Mouse (Mus musculus) forebrain, embryonic 14.5 days (tissue): Measurements from ENCODE around the gene Cfl1. TPM values are rescaled to one million over a fixed set of nuclear protein-coding genes. Genes with fewer than 3 reads are reported as not detected.
A peak's percentile ranks its signal among the peaks of the same experiment; 100 is the strongest.

Source experiments
- ATAC-seq: fragments of 200-750 bp; cut with Nextera tagmentation; 2 replicates; pipeline ENCODE4 v1.8.0; 2017; ENCODE audit warnings: mild to moderate bottlenecking, moderate library complexity
- DNase-seq: peaks from one replicate; pipeline ENCODE4 v3.0.0-alpha.2; 2015; ENCODE audit warnings: low spot score
- H3K27ac ChIP-seq: fragments of 300-500 bp; sonication (generic); 2 replicates; pipeline ENCODE4 v1.5.1; 2014; ENCODE audit warnings: low read depth, mild to moderate bottlenecking, control low read depth, low read length, moderate library complexity
- H3K27me3 ChIP-seq: fragments of 300-500 bp; sonication (generic); replicated peaks from 2 replicates; pipeline ENCODE4 v1.6.1; 2014; ENCODE audit warnings: low read length, control low read depth, mixed read lengths; ENCODE audit not compliant: control insufficient read depth, insufficient read depth
- H3K36me3 ChIP-seq: fragments of 300-500 bp; sonication (generic); 2 replicates; pipeline ENCODE4 v1.6.1; 2014; ENCODE audit warnings: low read length, control low read depth; ENCODE audit not compliant: control insufficient read depth, insufficient read depth
- H3K4me1 ChIP-seq: fragments of 300-500 bp; sonication (generic); 2 replicates; pipeline ENCODE4 v1.6.1; 2014; ENCODE audit warnings: antibody characterized with exemption, low read length, control low read depth; ENCODE audit not compliant: control insufficient read depth, insufficient read depth
- H3K4me2 ChIP-seq: fragments of 300-500 bp; sonication (generic); 2 replicates; pipeline ENCODE4 v1.6.1; 2014; ENCODE audit warnings: mild to moderate bottlenecking, control low read depth, low read length
- H3K4me3 ChIP-seq: fragments of 300-500 bp; sonication (generic); 2 replicates; pipeline ENCODE4 v1.5.1; 2014; ENCODE audit warnings: low read depth, low read length, control low read depth
- H3K9ac ChIP-seq: fragments of 300-500 bp; sonication (generic); 2 replicates; pipeline ENCODE4 v1.6.1; 2014; ENCODE audit warnings: mild to moderate bottlenecking, low read length, control low read depth, moderate library complexity
- H3K9me3 ChIP-seq: fragments of 300-500 bp; sonication (generic); replicated peaks from 2 replicates; pipeline ENCODE4 v1.6.1; 2016; ENCODE audit warnings: low read length, control low read depth, mixed read lengths; ENCODE audit not compliant: control insufficient read depth
- WGBS: fragments of 180-500 bp; shearing (Covaris S2); extraction: QIAGEN DNeasy Blood & Tissue Kit; methylation state at CpG from one replicate; pipeline ENCODE4 v1.1.7; 2014; 5-methylcytosine and 5-hydroxymethylcytosine counted together
- polyA plus RNA-seq: library from polyadenylated mRNA; unstranded; fragments of >200 nt; fragmentation: Nextera tagmentation; extraction: Ambion mirVana; gene quantifications from 2 replicates; pipeline ENCODE4 v1.2.1, GENCODE M21; 2014

The Cfl1 gene
- 4,491 and 4,757 TPM in 2 replicates for polyA plus RNA-seq

- WGBS = under 1% methylated on average over 45 of the region's 62 CpGs
- peak within 1 kb of the TSS; percentile 99 for H3K27ac ChIP-seq
- peak; percentile 98 for DNase-seq
- peak within 1 kb of the TSS; percentile 80 for H3K4me2 ChIP-seq
- H3K4me3 ChIP-seq = peak within 1 kb of the TSS; percentile 100
- peaks cover 14% of the 10 kb centered on the region for H3K4me1 ChIP-seq
- peak within 1 kb of the TSS; percentile 96 for H3K9ac ChIP-seq
- ATAC-seq = peak; percentile 80
- H3K36me3 ChIP-seq = peaks cover 44% of the 10 kb centered on the region
- H3K9me3 ChIP-seq = no peaks in the 10 kb centered on the region
- H3K27me3 ChIP-seq = no peaks in the 10 kb centered on the region
These were observed at the start of gene Cfl1 for GRCm38 (mm10) chr19:5490313-5490897. TSS of gene Cfl1 (plus strand) at chr19:5490455.

DNA sequence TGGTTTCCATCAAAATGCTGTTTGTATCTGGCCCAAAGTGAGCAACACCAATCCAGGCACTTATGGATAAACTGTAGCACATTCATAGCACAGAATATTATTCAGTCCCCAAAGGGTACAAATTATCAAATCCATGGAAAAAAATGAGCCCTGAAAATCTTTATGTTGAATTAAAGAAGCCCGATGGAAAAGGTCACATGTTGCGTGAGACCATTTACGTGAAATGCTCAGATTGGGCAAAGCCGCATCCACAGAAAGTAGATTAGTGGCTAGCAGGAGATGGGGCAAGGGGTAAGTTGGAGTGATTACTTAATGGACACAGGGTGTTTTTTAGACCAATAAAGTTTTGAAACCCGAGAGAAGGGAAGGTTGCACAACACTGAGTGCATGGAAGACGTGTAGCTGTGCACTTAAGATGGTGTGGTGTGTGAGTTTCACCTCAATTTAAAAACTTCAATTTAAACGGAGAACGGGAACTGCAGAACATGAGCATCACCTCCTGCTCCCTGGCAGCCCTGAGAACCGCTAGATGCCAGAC, 45.8 kb upstream of the Cfl1 start:
- H3K4me3 ChIP-seq = no peak overlapping the region
- DNase-seq (no peak), ATAC-seq (no peak)
- H3K27ac ChIP-seq = no peak overlapping the region
- H3K27me3 ChIP-seq = peaks cover 34% of the 10 kb centered on the region
- no peaks in the 10 kb centered on the region for H3K36me3 ChIP-seq
- 64% methylated on average over 9 of the region's 9 CpGs for WGBS
- H3K4me1 ChIP-seq = peaks cover 2% of the 10 kb centered on the region; the same call in 1 of the 2 replicates
- no peak overlapping the region for H3K4me2 ChIP-seq
- H3K9ac ChIP-seq = no peak overlapping the region
- H3K9me3 ChIP-seq = no peaks in the 10 kb centered on the region

DNA sequence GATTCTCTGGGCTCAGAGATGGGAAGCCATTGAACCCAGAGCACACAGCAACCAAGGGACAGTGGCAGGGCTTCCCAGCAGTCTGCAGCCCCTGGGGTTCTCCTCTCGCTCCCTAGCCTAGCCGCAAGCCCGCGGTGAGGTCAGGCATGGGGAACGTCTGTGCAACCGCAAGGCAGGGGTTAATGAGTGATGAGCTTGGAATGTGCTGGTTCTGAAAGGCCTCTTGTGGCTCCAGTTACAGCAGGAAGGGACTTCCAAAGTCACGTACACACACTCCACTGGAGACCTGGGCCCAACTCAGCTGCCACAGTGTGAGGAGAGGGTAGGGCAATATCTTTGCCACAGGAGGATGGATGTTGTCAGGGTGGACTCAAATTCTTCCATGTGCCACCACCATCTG, 45.3 kb upstream of the Cfl1 start:
- Histone ChIP-seq H3K36me3 (no peaks in the 10 kb centered on the region), H3K9me3 (no peaks in the 10 kb centered on the region), H3K4me2 (no peak overlapping the region), H3K27me3 (peaks cover 34% of the 10 kb centered on the region), H3K27ac (no peak overlapping the region), H3K9ac (no peak overlapping the region), H3K4me1 (peaks cover 2% of the 10 kb centered on the region; the same call in 1 of the 2 replicates), H3K4me3 (no peak overlapping the region)
- ATAC-seq (no peak), DNase-seq (no peak)
- WGBS = 45% methylated on average over 7 of the region's 7 CpGs

- no peak overlapping the region for H3K9ac ChIP-seq
- ATAC-seq = no peak
- no peak overlapping the region for H3K27ac ChIP-seq
- no peaks in the 10 kb centered on the region for H3K9me3 ChIP-seq
- H3K4me2 ChIP-seq = no peak overlapping the region
- H3K36me3 ChIP-seq = no peaks in the 10 kb centered on the region
- H3K27me3 ChIP-seq = peaks cover 34% of the 10 kb centered on the region
- 86% methylated on average over 5 of the region's 5 CpGs for WGBS
- DNase-seq = no peak
- H3K4me3 ChIP-seq = no peak overlapping the region
- peaks cover 2% of the 10 kb centered on the region; the same call in 1 of the 2 replicates for H3K4me1 ChIP-seq
These were observed 44.5 kb upstream of the Cfl1 start for GRCm38 (mm10) chr19:5445747-5446146.

DNA sequence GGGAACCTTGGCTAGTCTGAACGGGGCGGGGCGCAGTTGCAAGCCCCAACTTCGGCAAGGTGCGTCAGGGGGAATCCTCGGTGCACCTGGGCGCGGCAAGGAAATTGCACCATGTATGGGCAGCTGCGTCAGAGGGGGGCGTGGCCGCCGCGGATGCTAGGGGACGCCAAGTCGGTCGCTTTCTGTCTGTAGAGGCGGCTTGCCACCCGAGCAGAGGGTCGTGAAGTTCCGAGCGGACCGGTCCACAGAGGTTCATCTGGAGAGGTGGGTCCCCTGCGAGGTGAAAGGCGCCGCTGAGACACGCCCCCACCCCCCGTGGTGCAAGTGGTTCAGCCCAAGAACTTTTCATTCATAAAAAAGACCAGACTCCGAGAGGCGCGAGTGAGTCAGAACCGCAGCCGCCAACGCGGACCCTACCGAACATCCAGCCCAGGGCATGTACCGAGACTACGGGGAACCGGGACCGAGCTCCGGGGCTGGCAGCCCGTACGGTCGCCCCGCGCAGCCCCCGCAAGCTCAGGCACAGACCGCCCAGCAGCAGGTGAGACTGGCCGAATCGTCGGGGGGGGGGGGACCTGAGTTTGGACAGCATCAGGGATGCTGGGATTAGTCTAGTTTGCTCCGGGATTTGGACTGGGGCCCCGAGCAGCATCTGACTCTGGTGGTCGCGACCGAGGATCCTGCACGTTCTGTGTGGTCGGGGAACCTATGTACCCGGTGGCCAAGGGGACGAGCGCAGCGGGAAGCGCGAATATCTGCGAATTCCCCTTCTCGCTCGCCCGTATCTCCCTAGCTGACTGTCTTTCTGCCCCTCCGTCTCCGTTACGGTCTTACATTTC, 42.5 kb upstream of the Cfl1 start, which contains the start of gene Fosl1:
Fosl1 (plus strand) TSS at position 33 of the 839 bp plus-strand sequence.
- no peaks in the 10 kb centered on the region for H3K9me3 ChIP-seq
- H3K9ac ChIP-seq = peak within 1 kb of the TSS; percentile 58
- peak within 1 kb of the TSS; percentile 94 for H3K4me2 ChIP-seq
- peak; percentile 67 for DNase-seq
- peaks cover 2% of the 10 kb centered on the region; the same call in 1 of the 2 replicates for H3K4me1 ChIP-seq
- H3K36me3 ChIP-seq = no peaks in the 10 kb centered on the region
- H3K27ac ChIP-seq = no peak within 1 kb of the TSS
- H3K4me3 ChIP-seq = peak within 1 kb of the TSS; percentile 48
- peaks cover 34% of the 10 kb centered on the region for H3K27me3 ChIP-seq
- ATAC-seq = peak; percentile 75
- WGBS = under 1% methylated on average over 70 of the region's 70 CpGs

- H3K4me2 ChIP-seq = peak overlapping the region; percentile 94
- no peaks in the 10 kb centered on the region for H3K9me3 ChIP-seq
- H3K4me1 ChIP-seq = peaks cover 2% of the 10 kb centered on the region; the same call in 1 of the 2 replicates
- peak overlapping the region; percentile 48; the same call in 1 of the 2 replicates for H3K4me3 ChIP-seq
- no peak overlapping the region for H3K27ac ChIP-seq
- peak overlapping the region; percentile 58; the same call in 1 of the 2 replicates for H3K9ac ChIP-seq
- ATAC-seq (no peak), DNase-seq (no peak)
- no peaks in the 10 kb centered on the region for H3K36me3 ChIP-seq
- WGBS = 6% methylated on average over 36 of the region's 36 CpGs
- H3K27me3 ChIP-seq = peaks cover 34% of the 10 kb centered on the region
These were observed 41.7 kb upstream of the Cfl1 start for GRCm38 (mm10) chr19:5448354-5449150.

- DNase-seq = no peak
- Histone ChIP-seq H3K9me3 (no peaks in the 10 kb centered on the region), H3K27me3 (peaks cover 34% of the 10 kb centered on the region), H3K27ac (no peak overlapping the region), H3K9ac (no peak overlapping the region), H3K4me1 (peaks cover 2% of the 10 kb centered on the region; the same call in 1 of the 2 replicates), H3K36me3 (peaks cover 3% of the 10 kb centered on the region; the same call in 1 of the 2 replicates), H3K4me3 (no peak overlapping the region), H3K4me2 (no peak overlapping the region)
- no peak for ATAC-seq
- WGBS = 87% methylated on average over 3 of the region's 3 CpGs
These were observed 40.6 kb upstream of the Cfl1 start for GRCm38 (mm10) chr19:5449673-5450072.

DNA sequence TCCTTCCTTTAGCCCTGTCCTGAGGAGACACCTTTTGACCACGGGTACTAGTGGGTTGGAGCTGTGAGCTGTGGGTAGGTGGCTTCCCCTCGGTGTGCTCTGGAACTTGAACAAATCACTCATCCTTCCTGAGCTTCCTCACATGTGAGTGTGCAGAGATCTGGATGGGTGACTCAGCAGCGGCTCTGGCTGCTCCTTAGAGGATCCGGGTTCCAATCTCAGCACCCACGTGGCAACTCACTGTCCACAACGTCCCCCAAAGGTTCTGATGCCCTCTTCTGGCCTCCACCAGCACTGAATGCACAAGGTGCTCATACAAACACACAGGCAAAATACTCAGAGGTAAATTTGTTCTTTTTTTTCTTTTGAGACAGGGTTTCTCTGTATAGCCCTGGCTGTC, 38.5 kb upstream of the Cfl1 start:
- Histone ChIP-seq H3K36me3 (peaks cover 3% of the 10 kb centered on the region; the same call in 1 of the 2 replicates), H3K9ac (no peak overlapping the region), H3K4me2 (no peak overlapping the region), H3K4me1 (peaks cover 17% of the 10 kb centered on the region), H3K9me3 (no peaks in the 10 kb centered on the region), H3K4me3 (no peak overlapping the region), H3K27me3 (peaks cover 27% of the 10 kb centered on the region), H3K27ac (no peak overlapping the region)
- 73% methylated on average over 6 of the region's 6 CpGs for WGBS
- ATAC-seq (no peak), DNase-seq (no peak)
